Mouse (Mus musculus) heart, adult 8-10 months (tissue): Measurements from ENCODE around the gene Aarsd1. TPM values are rescaled to one million over a fixed set of nuclear protein-coding genes. Genes with fewer than 3 reads are reported as not detected.
"Not testable (repeated sequence)": the region's sequence is repeated elsewhere in the genome, so short reads cannot be mapped to it uniquely, and the experiment has no call there.

Experiments
- DNase-seq: peaks from one replicate; pipeline ENCODE4 v3.0.0; 2022; ENCODE audit warnings: low spot score
- microRNA-seq: library from miRNA; unstranded; fragments of <30 nt; microRNA quantifications from one replicate; pipeline ENCODE4 v1.2.0, GENCODE M21; 2022
- total RNA-seq, 4 experiments: library from RNA; stranded (reverse); gene quantifications; 2 replicates each; pipeline ENCODE4 v1.2.4; 2022

Aarsd1 gene
- total RNA-seq, 4 experiments from 2014 or later: 12.3 to 25.8 (median 22.4) TPM

DNA sequence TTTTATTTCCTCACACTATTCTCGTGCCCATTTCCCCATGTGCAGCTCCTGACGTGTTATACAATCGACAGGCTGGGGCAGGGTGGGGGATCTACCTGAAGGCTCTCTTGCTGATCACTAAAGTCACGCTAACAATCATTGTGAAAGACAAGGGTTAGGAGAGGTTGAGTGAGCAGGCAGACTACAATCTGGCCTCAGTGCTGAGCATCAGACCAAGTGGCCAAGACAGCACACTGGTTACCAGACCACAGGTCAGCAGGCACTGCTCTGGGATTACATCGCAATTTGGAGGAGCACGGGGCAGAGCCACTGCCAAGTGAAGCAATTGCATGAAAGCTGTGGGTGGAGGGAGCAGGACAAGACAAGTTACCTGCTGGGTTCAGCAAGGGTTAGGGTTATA lies 38.5 kb downstream of the Aarsd1 start:
- no peak for DNase-seq

DNA sequence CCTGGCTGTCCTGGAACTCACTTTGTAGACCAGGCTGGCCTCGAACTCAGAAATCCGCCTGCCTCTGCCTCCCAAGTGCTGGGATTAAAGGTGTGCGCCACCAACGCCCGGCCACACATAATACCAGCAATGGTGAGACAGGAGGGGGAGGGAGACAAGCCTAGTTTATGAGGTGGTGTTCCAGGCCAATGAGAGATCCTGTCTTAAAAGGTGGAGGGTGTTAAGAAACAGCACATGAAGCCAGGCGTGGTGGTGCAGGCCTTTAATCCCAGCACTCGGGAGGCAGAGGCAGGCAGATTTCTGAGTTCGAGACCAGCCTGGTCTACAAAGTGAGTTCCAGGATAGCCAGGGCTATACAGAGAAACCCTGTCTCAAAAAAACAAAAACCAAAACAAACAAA lies 39.2 kb downstream of the Aarsd1 start:
- DNase-seq: not testable (repeated sequence)

DNA sequence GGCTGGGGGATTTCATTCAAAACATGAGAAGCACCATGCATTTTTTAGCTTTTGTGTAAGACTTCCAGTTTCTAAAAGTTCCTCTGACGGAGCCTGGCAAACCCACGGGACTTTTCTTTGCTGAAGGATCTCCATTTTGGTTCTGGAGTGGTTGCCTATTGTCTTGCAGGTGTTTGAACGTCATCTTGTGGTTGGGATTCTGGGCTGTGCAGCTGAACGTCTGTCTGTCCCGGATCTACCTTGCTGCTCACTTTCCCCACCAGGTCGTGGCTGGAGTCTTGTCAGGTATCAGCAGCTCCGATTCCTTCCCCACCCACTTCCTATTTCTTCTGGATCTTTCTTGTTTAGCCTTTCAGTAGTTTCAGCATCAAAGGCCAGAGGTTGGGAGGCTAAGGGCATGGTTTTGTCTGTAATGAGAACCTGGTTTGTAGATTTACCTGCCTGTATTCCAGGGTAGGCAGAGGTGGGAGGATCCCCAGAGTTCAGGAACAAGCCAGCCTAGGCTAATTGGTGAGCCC lies 42.9 kb downstream of the Aarsd1 start:
- no peak for DNase-seq

DNA sequence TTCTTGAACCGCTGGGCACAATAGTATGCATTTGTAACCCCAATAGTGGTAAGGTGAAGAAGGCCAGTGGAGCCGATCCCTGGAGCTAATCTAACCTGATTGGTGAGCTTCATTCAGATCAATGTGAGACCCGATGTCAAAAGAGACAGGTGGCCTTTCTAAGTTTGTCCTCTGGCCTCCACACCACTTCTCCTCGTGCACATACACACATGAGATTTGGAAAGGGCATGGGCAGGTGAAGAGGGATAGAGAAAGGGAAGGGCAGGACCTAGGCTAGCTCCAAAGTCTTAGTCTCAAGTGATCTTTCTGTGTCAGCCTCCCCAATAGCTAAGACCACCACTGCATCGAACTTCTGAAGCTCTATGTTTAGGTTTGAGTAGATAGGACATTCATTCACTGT lies 47.3 kb downstream of the Aarsd1 start:
- no peak for DNase-seq

DNA sequence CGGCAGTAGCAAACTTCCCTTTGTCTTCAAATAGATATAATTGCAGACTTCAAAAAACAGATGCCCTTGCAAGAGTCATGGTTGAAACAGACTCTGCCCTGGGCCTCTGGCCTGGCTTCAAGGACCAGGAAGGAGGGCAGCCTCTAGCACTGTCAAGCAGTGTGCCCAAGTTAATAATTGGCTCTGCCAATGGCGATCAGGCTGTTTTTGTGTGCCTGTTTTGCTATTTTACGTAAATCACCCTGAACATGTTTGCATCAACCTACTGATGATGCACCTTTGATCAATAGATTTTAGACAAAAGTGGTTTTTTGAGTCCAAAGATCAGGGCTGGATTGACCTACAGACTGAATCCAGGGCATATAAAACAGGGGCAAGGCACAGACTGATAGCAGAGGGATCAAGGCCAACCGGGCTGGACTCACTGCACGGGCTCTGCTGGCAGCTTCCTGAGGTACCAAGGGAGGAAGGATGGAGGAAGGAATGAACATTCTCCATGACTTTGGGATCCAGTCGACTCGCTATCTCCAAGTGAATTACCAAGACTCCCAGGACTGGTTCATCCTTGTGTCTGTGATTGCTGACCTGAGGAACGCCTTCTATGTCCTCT lies 50.0 kb downstream of the Aarsd1 start, which contains the start of gene G6pc:
G6pc (plus strand) TSS at position 236 of the 610 bp plus-strand sequence.
- DNase-seq: no peak

DNA sequence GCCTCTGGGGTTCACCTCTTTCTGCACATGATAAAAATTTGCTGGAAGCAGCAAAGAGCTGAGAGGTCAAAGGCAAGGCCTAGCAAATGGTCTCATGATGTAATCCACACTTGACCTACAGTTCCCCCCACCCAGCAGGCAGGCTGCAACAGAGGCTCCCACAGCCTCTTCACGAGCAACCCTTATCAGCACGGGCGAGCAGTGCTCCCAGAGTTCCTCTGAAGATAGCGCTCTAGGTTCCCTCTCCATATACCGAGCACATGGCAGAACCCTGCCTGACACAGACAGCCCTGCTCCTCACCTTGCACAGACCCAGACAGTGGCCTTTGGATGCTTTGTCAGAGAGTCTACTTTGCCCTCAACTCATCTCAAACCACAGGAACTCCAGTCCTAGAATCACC lies 52.9 kb downstream of the Aarsd1 start:
- DNase-seq: no peak

DNA sequence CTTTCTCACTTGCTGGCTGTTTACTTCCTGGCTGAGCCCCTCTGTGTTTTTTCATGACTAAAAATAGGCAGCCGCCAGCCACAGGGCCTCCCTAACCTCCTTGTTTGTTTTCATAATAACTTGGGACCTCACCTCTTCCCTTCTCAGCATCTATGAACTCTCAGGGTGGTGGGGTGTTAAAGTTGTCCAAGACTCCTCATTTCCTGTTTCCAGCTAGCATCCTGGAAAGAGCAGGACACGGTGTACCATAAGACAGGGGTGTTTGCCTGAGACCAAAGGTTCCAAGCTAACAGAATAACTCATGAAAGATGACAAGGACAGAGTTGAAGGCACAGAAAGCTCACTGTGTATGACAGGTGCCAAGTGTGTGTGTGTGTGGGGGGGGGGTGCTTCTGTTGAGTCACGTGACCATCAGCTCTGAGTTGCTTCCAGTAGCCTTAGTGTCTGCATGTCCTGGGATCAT lies 56.7 kb downstream of the Aarsd1 start:
- peak; percentile 49 for DNase-seq

DNA sequence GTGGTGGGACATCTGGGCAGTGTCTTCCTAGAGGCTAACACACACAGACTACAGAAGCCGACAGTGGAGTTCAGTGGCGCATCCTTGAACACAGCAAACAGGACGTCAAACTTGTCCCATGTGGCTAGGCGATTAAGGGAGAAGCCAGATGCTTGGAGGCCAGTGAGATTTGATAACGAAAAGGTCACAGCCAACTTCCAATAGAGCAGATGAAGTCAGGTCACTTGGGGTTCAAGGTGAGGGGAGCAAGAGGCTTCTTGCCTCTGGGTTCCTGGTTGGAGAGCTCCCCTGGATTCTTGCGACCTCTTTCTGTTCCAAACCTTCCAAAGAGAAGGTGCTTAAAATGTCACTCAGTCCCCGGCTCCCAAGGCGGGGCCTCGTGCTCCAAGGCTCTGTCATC lies 57.6 kb downstream of the Aarsd1 start:
- DNase-seq: peak; percentile 18

DNA sequence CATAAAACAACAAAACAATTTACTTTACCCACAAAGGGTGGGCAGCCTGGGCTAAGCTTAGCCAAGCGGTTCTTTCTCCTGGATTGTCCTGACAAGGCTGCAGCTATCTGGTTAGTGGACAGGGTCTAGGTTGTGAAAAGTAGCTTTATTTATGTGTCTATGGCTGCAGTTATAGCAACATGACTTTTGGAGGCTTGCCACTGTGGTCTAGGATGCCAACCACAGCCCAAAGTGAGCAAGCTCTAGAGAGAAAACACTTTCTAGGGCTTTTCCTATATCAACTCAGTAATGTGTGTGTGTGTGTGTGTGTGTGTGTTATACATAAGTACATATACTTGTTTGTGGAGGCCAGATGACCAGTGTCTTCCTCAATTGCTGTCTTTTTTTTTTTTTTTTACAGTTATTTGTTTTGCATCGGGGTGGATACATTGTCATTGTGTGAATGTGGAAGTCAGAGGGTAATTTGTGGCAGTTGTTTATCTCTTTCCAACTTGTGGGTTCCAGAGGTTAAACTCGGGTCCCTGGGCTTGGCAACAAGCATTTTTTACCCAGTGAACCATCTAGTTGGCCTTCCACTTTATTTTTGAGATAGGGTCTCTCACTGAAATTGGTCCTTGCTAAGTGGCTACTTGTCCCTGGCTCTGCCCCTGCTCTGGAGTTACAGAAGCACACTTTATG lies 59.8 kb downstream of the Aarsd1 start:
- DNase-seq: no peak

Small RNAs within 50 kb of the gene (microRNA-seq; reads per million reads assigned to microRNA genes)
- 9.2 reads per million, percentile 23 among the genes with 10 or more reads in this experiment for gene Mir6929

Other genes with a start within 250 kb of the Aarsd1 start
- 1 to 10 TPM; 1.1 to 2.9 (median 1.5) TPM for gene Cntnap1, start 247.1 kb downstream of the Aarsd1 start, total RNA-seq
- 10 to 100 TPM; 23.4 to 29.9 (median 28.1) TPM for gene Plekhh3, start 246.3 kb downstream of the Aarsd1 start, total RNA-seq
- under 1 TPM in 2 of 4 experiments, not detected in 2; 0.14 to 0.19 TPM for gene Ccr10, start 242.2 kb downstream of the Aarsd1 start, total RNA-seq
- gene Ezh1, start 191.2 kb downstream of the Aarsd1 start, total RNA-seq: 10 to 100 TPM; 28.6 to 37.3 (median 31.7) TPM
- gene Ramp2, start 171.6 kb downstream of the Aarsd1 start, total RNA-seq: 10 to 100 TPM; 60.8 to 93.6 (median 83.9) TPM
- gene Vps25, start 163.9 kb downstream of the Aarsd1 start, total RNA-seq: 100 to 1,000 TPM in 3 of 4 experiments, 10 to 100 TPM in 1; 88.4 to 109 (median 104) TPM
- 10 to 100 TPM in 3 of 4 experiments, 1 to 10 TPM in 1; 7.6 to 16.6 (median 14.2) TPM for gene Wnk4, start 157.0 kb downstream of the Aarsd1 start, total RNA-seq
- under 1 TPM in 3 of 4 experiments, not detected in 1; 0.14 to 0.29 (median 0.22) TPM for gene Cntd1, start 138.6 kb downstream of the Aarsd1 start, total RNA-seq
- 100 to 1,000 TPM in 2 of 4 experiments, 10 to 100 TPM in 2; 93.0 to 105 (median 98.0) TPM for gene Coa3, start 138.5 kb downstream of the Aarsd1 start, total RNA-seq
- gene Becn1, start 115.3 kb downstream of the Aarsd1 start, total RNA-seq: 100 to 1,000 TPM in 2 of 4 experiments, 10 to 100 TPM in 2; 78.6 to 116 (median 100) TPM
- 10 to 100 TPM; 66.4 to 85.0 (median 73.6) TPM for gene Psme3, start 101.4 kb downstream of the Aarsd1 start, total RNA-seq
- gene Aoc2, start 92.6 kb downstream of the Aarsd1 start, total RNA-seq: 1 to 10 TPM; 1.4 to 1.9 (median 1.7) TPM
- 1 to 10 TPM; 7.1 to 9.2 (median 8.5) TPM for gene Aoc3, start 87.0 kb downstream of the Aarsd1 start, total RNA-seq
- gene G6pc, start 50.1 kb downstream of the Aarsd1 start, total RNA-seq: not detected
- gene Gm27029, start 7.2 kb upstream of the Aarsd1 start, total RNA-seq: 10 to 100 TPM in 1 of 4 experiments, 1 to 10 TPM in 3; 5.0 to 11.5 (median 6.8) TPM
- 10 to 100 TPM; 10.5 to 13.1 (median 11.8) TPM for gene Rundc1, start 7.5 kb upstream of the Aarsd1 start, total RNA-seq
- 10 to 100 TPM; 46.5 to 67.8 (median 61.1) TPM for gene Ptges3l, start 7.7 kb upstream of the Aarsd1 start, total RNA-seq
- gene Rpl27, start 24.7 kb upstream of the Aarsd1 start, total RNA-seq: 10 to 100 TPM; 29.2 to 41.5 (median 39.2) TPM
- 10 to 100 TPM; 13.4 to 14.6 (median 13.9) TPM for gene Ifi35, start 30.8 kb upstream of the Aarsd1 start, total RNA-seq
- gene Rnd2, start 47.4 kb upstream of the Aarsd1 start, total RNA-seq: 1 to 10 TPM; 5.3 to 7.5 (median 6.2) TPM
- 10 to 100 TPM; 20.6 to 23.2 (median 21.8) TPM for gene Vat1, start 48.6 kb upstream of the Aarsd1 start, total RNA-seq
- gene Brca1, start 134.3 kb upstream of the Aarsd1 start, total RNA-seq: under 1 TPM; 0.22 to 0.57 (median 0.35) TPM
- 100 to 1,000 TPM in 1 of 4 experiments, 10 to 100 TPM in 3; 91.5 to 100 (median 96.2) TPM for gene Nbr1, start 134.5 kb upstream of the Aarsd1 start, total RNA-seq
- 1 to 10 TPM; 3.8 to 6.8 (median 4.1) TPM for gene Tmem106a, start 164.6 kb upstream of the Aarsd1 start, total RNA-seq
- not detected for gene Gm11634, start 181.6 kb upstream of the Aarsd1 start, total RNA-seq
- gene Rdm1, start 209.6 kb upstream of the Aarsd1 start, total RNA-seq: 10 to 100 TPM; 47.9 to 60.0 (median 55.8) TPM
- 10 to 100 TPM; 21.1 to 30.1 (median 27.0) TPM for gene Arl4d, start 247.9 kb upstream of the Aarsd1 start, total RNA-seq